Mouse (Mus musculus): ENCODE measurements around the gene Mink1.
A peak's percentile ranks its signal among the peaks of the same experiment; 100 is the strongest.

Gene Mink1

DNA sequence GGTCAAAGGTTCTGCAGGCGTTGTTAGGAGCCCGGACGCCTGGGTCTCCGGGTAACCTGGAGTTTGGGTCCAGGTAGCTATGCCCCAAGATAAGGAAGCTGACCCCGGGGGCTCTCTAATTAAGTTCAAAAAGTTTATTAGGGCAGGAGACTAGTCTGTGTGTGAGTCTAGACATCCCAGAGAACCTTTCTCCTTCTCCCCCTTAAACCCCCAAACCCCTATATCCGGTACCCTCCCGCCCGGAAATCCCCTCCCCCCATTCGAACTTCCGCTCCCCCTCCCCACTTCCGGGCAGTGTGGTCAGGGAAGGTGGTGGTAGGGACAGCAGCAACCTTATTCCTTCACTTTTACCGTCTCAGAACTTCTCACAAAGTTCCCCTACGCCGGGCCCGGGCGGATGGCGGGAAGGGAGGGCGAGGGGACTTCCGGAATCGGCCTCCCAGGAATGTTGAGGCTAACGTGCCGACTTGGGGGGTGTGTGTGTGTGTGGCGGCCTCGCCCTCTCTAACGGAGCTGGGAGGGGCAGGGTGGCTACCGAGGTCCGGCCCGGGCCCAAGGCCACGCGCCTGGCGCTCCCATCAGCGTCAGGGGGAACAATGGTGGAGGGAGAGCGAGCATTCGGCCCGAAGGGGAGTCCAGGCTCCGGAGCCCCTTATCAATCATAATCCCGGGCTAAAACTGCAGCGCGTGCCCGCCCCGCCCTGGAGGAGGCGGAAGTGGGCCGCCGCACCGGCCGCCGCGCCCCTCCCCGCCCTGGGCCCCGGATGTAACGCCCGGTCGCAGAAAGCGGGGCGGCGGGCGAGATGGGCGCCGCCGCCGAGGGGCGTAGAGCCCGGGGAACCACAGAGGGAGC, 90.9 kb downstream of the Mink1 start:
- peak; percentile 61 for DNase-seq (ENCODE audit: low spot score)

DNA sequence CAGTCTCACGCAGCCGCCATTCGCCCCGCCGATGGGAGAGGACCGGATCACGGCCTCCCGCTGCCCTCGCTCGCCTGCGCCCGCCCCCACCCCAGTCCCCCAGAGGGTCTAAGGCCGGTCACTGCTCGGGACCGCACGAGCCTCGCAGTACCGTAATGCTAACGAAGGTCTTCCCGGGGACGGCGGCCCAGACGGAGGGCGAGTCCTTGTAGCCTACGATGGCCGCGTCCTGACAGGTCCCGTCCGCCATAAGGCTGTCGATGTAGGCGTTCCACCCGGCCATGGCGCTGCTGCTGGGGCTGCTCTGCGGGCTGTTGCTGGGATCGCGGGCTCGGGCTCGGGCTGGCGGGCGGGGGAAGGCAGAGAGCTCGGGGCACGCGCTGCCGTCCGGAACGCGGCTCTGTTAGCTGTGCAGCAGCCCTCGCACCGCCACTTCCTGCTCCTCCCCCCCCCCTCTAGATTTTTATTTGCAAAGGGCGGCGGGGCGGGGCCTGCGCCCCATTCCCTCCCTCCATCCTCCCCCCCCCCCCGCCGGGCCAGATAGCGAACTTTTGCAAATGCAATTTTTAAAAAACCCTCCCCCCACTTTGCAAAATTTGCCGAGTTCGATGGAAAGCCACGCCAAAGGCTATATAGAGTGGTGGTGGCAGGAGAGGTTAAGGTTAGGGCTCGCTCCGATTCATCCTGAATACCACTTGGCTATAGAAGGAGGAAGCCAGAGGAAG, 91.7 kb downstream of the Mink1 start, which contains the start of gene Pfn1:
Gene Pfn1, minus strand, starts transcription at position 447 of the 725 bp plus-strand sequence.
- peak; percentile 83 for DNase-seq (ENCODE audit: low spot score)

DNA sequence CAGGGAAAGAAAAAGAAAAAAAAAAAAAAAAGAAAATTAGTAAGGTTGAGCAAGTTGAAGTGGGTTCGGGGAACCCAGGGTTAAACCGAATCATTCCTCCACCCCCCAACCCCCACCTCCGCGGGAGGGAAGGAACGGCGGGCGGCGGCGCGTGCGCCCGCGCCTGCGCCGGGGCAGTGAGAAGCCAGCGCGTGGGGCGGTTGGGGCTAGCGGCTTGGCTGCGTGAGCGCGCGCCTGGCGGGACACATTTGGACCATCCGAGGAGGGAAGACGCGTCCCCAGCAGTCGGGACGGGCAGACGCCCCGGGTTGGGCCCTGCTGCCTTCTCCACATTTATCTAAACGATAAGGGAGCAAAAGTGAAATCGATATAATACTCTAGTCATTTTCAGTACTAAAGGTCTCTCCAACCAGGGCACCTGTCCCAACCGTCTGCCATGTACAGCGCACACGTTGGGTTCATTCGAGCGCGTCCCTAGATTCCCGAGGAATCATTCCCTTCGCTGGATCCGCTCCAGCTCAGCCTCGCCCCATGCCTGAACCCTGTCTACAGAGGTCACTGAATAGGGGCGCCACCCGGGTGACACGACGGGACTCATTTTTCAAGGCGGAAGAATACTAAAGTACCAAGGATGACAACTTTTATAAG, 92.4 kb downstream of the Mink1 start:
- DNase-seq (ENCODE audit: low spot score): peak; percentile 66

DNA sequence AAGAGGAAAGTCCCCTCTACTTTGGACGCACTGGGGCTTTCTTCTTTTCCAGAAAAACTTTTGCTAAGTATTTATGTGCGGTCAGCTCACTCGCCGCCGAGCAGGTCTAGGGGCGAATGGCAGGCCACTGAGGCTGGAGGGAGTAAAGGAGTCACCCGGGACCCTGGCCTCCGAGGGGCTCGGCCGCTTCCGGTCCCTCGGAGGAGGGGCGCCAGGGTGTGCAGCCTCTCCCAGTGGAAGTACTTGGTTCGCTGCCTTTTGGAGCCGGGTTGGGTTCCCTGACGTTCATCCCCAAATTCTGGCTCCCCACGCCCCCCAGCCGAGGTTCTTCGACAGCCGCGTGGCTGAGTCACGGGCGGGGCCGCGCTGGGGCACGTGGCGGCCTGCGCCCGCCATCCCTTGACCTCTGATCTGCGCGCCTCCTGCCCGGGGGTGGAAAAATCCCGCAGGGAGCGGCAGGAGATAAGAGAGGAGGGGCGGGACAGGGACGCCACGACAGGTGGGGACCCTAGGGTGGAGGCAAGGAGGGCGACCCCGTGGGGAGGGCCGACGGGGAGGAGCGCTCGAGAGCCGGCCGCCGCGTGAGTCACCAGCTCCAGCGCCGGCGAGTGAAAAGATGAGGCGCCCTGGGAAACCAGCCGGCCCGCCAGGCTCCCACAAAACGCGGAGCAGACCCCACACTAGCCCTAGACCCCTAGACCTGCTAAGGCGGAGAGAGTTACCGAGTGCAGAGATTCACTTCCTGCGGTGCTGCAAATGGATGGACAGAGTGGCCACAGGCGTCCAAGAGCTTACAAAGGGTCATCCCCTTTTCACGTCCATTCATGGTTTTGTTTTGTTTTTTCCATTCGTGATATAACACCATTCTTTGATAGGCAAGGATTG, 93.1 kb downstream of the Mink1 start:
- peak; percentile 34 for DNase-seq (ENCODE audit: low spot score)

DNA sequence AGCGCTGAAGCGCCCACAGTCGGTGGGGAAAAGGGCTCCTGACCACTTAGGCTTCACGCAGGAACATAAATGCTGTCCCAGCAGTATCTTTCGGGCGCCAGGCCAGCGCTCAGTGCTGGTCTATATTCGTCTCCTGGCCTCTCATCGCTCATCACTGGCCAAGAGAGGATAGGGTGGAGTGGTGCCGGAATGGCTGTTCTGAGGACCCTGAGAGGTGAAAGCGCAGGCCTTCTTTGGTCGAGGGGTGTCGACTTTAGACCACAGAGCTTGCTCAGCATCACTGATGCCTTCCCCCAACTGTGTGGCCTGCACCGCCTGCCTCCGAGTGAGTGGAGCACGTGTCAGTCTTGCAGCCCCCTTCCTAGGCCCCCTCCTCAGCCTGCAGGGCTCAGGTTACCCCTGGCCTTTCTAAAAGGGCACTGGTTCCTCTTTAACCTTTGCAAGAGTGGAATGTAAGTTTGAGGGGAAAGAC, 93.8 kb downstream of the Mink1 start:
- DNase-seq (ENCODE audit: low spot score): no peak

DNA sequence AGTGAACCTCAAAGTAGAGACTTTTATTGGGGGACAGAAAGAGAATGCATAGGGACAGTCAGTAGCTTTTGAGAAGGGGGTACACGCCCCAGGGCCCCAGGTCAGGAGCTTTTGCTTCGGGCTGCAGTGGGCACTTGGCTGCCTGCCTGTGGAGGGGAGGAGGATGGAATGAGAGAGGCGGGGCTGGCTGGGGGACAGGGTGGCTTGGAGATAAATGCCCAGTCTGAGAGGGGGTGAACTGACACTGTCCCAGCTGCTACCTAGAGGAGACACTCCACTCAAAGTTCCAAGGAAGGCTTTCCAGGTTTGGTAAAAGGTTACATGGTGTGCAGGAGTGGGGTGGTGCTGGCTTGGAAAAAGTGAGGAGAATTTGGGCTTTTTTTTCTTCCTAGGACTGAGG, 94.3 kb downstream of the Mink1 start, which contains the start of gene Eno3:
Gene Eno3, plus strand, starts transcription at position 239 of the 400 bp plus-strand sequence.
- DNase-seq (ENCODE audit: low spot score): no peak

DNA sequence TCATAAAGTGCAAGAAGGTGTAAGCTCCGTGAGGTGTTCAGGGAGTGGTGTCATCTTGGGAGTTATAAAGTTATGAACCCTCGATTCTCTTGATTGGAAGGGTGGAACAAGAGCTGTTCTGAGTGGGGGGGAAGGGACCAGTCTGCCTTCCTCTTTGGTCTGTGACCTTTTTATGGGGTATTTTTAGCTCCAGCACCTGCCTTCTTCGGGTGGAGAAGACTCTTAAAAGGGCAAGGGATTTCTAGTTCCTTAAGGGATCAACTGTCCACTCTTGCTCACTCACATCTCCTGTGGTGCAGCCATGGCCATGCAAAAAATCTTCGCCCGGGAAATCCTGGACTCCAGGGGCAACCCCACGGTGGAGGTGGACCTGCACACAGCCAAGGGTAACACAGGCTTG, 94.9 kb downstream of the Mink1 start:
- DNase-seq (ENCODE audit: low spot score): no peak

DNA sequence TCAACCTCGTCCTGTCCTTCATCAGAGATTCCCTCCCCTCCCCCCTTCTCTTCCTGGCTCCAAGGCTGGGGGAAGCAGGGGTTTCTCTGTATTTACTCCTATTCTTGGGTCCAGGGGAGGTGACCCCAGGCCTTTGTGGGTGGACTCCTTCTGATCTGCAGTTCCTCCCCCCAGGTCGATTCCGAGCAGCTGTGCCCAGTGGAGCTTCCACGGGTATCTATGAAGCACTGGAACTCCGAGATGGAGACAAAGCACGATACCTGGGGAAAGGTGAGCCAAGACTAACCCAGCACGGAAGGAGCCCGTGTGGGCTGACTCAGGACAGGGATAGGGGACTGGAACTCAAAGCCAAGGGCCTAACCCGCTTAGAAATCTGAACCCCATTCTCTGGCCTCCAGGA, 95.3 kb downstream of the Mink1 start:
- DNase-seq (ENCODE audit: low spot score): no peak

DNA sequence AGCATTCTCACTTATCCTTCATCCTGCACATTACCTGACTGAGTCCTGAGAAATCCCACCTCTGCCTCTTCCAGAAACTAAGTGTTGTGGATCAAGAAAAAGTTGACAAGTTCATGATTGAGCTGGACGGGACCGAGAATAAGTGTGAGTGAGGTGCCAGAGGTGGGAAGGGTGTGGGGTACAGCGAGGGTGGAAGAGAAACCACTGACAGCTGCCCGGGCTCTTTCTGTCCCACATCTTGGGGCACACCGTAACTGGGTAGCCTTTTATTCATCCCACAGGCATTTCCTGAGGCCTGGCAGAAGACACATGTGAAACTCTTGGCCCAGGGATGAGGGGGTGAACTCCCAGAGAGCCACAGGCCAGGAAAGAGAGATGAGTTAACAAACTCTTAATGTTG, 95.8 kb downstream of the Mink1 start:
- DNase-seq (ENCODE audit: low spot score): no peak

DNA sequence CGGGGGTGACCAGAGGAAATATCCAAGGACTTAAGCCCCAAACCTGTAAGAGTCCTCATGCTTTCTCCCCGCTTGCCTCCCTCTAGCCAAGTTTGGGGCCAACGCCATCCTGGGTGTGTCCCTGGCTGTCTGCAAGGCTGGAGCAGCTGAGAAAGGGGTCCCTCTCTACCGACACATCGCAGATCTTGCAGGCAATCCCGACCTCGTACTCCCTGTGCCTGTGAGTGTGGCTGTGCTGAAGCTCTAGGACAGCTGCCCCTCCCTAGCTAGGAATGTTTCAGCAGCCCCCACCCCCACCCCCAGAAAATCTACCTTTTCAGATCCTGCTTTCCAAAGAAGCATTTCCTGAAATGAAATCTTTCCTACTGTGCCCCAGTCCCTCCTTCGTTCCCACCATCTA, 96.3 kb downstream of the Mink1 start:
- no peak for DNase-seq (ENCODE audit: low spot score)

DNA sequence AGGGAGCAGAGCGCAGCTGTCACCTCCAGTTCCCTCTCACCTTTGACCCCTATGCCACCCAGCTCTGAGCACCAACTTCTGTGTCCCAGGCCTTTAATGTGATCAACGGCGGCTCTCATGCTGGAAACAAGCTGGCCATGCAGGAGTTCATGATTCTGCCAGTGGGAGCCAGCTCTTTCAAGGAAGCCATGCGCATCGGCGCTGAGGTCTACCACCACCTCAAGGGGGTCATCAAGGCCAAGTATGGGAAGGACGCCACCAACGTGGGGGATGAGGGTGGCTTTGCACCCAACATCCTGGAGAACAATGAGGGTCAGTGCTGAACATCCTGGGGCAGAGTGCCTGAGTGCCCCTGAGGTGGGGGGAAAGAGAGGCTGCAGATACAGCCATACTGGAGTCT, 97.9 kb downstream of the Mink1 start:
- no peak for DNase-seq (ENCODE audit: low spot score)

DNA sequence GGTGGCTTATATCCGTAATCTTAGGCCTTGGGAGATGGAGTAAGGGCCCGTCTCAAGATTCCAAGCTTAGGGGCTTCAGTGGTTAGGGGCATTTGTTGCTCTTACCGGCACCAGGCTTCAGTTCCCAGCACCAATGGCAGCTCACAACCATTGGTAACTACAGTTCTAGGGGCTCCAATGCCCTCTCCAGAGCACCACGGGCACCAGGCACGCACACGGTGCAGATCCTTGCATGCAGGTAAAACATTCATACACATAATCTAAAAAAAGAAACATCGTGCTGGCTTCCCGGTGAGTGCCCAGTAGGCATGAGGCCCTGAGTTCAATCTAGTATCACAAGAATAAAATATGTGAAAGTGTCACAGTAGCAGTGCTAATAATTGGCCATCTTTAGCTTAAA, 100.4 kb downstream of the Mink1 start:
- no peak for DNase-seq (ENCODE audit: low spot score)

DNA sequence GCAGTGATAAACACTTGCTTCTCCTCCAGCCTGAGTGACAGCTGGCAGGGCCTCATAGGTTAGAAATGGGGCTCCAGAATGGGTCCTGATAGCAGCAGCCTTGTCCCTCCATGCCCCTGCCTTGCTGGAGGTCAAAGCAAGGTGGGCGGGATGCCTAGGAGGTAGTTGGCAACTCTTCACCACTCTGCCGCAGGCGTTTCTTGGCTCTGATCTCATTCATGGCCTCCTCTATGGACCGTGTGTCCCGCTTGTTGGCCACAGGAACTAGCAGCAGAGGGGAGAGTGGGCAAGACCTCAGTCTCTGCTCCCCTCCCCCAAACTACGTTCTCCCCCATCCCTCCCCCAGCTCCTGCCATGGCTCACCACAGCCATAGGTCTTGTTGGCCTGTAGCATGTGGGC, 101.3 kb downstream of the Mink1 start:
- DNase-seq (ENCODE audit: low spot score): no peak
